Mouse (Mus musculus) small intestine, adult 2 months (tissue): Measurements from ENCODE around the gene Pla2g16.

ENCODE experiments used
- CTCF ChIP-seq: fragments of 200-500 bp; IDR thresholded peaks from 2 replicates; pipeline ENCODE4 v1.5.1; 2012; ENCODE audit warnings: low read depth, mild to moderate bottlenecking, control low read depth, inconsistent platforms, low read length, moderate library complexity, mixed read lengths; ENCODE audit not compliant: insufficient replicate concordance, insufficient read length; ENCODE audit errors: extremely low read depth
- POLR2A ChIP-seq: fragments of 200-500 bp; IDR thresholded peaks from 2 replicates; pipeline ENCODE4 v1.6.1; 2012; ENCODE audit warnings: low read depth, mild to moderate bottlenecking, control low read depth, inconsistent platforms, low read length, moderate library complexity

GRCm38 (mm10) chr19:7524879-7525278 is 32.4 kb upstream of the Pla2g16 start:
- TF ChIP-seq POLR2A (no peak), CTCF (no peak)
